Mouse (Mus musculus) adrenal gland (tissue): ENCODE measurements around the gene Ttll7.

Source experiments
- intact Hi-C: fragments of 180-260 bp; cut with DNase I; formaldehyde crosslinking; loops from one replicate; pipeline ENCODE4 v1.15.1; 2025

The Ttll7 gene

GRCm38 (mm10) chr3:146908922-146909321 is 56.8 kb downstream of the Ttll7 start:
- intact Hi-C loops: no loop called here

GRCm38 (mm10) chr3:146913107-146913506 is 60.9 kb downstream of the Ttll7 start:
- intact Hi-C loops: loop anchor here (10.0 kb wide), 1 partner anchor 568 kb away; no protein-coding TSS in a partner anchor

GRCm38 (mm10) chr3:146914798-146915197 is 62.6 kb downstream of the Ttll7 start:
- intact Hi-C loops: loop anchor here (2.0 to 10.0 kb wide), 3 partner anchors 122 to 570 kb away; no protein-coding TSS in a partner anchor

- intact Hi-C loops: loop anchor here (10.0 kb wide), 1 partner anchor 573 kb away; no protein-coding TSS in a partner anchor
Measured at GRCm38 (mm10) chr3:146917891-146918290, 65.7 kb downstream of the Ttll7 start.

- intact Hi-C loops: loop anchor here (10.0 kb wide), 1 partner anchor 574 kb away; no protein-coding TSS in a partner anchor
Measured at GRCm38 (mm10) chr3:146918323-146918722, 66.2 kb downstream of the Ttll7 start.

GRCm38 (mm10) chr3:146927311-146928015 is 75.3 kb downstream of the Ttll7 start:
- intact Hi-C loops: no loop called here

- intact Hi-C loops: no loop called here
Measured at GRCm38 (mm10) chr3:146928141-146928540, 76.0 kb downstream of the Ttll7 start.

GRCm38 (mm10) chr3:146929011-146929410 is 76.8 kb downstream of the Ttll7 start:
- intact Hi-C loops: no loop called here

- intact Hi-C loops: no loop called here
Measured at GRCm38 (mm10) chr3:146931190-146931589, 79.0 kb downstream of the Ttll7 start.

GRCm38 (mm10) chr3:146932506-146932905 is 80.3 kb downstream of the Ttll7 start:
- intact Hi-C loops: no loop called here

- intact Hi-C loops: no loop called here
Measured at GRCm38 (mm10) chr3:146936888-146937287, 84.7 kb downstream of the Ttll7 start.

GRCm38 (mm10) chr3:146939391-146940250 is 87.5 kb downstream of the Ttll7 start:
- intact Hi-C loops: loop anchor here (10.0 kb wide), 1 partner anchor 755 kb away; no protein-coding TSS in a partner anchor

- intact Hi-C loops: loop anchor here (10.0 kb wide), 1 partner anchor 758 kb away; no protein-coding TSS in a partner anchor
Measured at GRCm38 (mm10) chr3:146943101-146943500, 90.9 kb downstream of the Ttll7 start.

GRCm38 (mm10) chr3:146945342-146945741 is 93.2 kb downstream of the Ttll7 start:
- intact Hi-C loops: loop anchor here (5.0 to 10.0 kb wide), 2 partner anchors 598 to 761 kb away; no protein-coding TSS in a partner anchor

- intact Hi-C loops: loop anchor here (5.0 to 10.0 kb wide), 2 partner anchors 599 to 761 kb away; no protein-coding TSS in a partner anchor
Measured at GRCm38 (mm10) chr3:146945887-146946286, 93.7 kb downstream of the Ttll7 start.

- intact Hi-C loops: loop anchor here (5.0 to 10.0 kb wide), 2 partner anchors 599 to 762 kb away; no protein-coding TSS in a partner anchor
Measured at GRCm38 (mm10) chr3:146946641-146947040, 94.5 kb downstream of the Ttll7 start.

- intact Hi-C loops: no loop called here
Measured at GRCm38 (mm10) chr3:146956792-146957191, 104.6 kb downstream of the Ttll7 start.

GRCm38 (mm10) chr3:146962838-146963237 is 110.7 kb downstream of the Ttll7 start:
- intact Hi-C loops: no loop called here

- intact Hi-C loops: no loop called here
Measured at GRCm38 (mm10) chr3:146964384-146964783, 112.2 kb downstream of the Ttll7 start.

- intact Hi-C loops: no loop called here
Measured at GRCm38 (mm10) chr3:146967242-146967641, 115.1 kb downstream of the Ttll7 start.

- intact Hi-C loops: no loop called here
Measured at GRCm38 (mm10) chr3:146967834-146968233, 115.7 kb downstream of the Ttll7 start.

GRCm38 (mm10) chr3:146978272-146978671 is 126.1 kb downstream of the Ttll7 start:
- intact Hi-C loops: no loop called here
